Mouse (Mus musculus): Measurements from ENCODE around the gene Ly86. TPM values are rescaled to one million over a fixed set of nuclear protein-coding genes. Genes with fewer than 3 reads are reported as not detected.

Ly86 gene
- polyA plus RNA-seq, 1 experiment from 2014 or later, result 5.5 TPM

DNA sequence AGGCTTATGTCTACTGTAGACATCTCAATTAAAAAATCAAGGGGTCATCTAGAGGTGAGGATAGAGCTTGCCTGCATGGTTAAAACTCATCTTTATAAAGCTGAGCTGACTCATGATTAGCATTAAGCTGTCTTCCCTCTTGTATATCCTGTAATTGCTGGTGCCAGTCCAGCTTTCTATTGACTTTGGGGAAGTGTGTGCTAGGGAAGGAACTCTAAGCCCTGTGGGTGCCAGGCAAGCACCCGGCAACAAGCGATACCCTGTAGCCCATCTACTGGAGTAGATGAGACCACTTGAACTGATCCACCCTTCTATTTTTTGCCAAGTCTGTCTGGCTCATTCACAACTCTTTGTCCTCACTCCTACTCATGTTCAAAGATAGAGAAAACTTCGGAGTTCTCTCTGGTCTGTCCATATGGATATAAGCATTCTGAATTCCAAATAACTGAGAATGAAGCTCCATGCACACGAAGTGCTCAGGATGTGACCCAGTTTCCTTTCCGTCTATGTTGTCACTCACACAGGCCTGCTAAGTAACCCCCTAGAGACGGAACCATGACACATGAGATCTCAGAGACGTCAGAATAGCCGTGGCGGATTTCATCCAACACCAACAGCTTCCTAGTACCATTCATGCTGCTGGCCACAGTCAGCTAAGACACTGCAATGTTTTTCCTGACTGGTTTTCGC, 10.8 kb downstream of the Ly86 start:
- no peak overlapping the region for H3K9ac ChIP-seq (replicated peaks; ENCODE audit: low read length)
- no peak overlapping the region for H3K4me2 ChIP-seq (ENCODE audit: low read depth, low read length)
- H3K9me3 ChIP-seq (replicated peaks; ENCODE audit: control insufficient read depth, low read length), result no peaks in the 10 kb centered on the region
- no peaks in the 10 kb centered on the region for H3K36me3 ChIP-seq (replicated peaks; ENCODE audit: control insufficient read depth, insufficient read depth, low read depth, low read length)
- no peaks in the 10 kb centered on the region for H3K4me1 ChIP-seq (ENCODE audit: control insufficient read depth, insufficient read depth, low read length)
- no peak overlapping the region for H3K27ac ChIP-seq (replicated peaks; ENCODE audit: low read depth, low read length)
- H3K4me3 ChIP-seq (ENCODE audit: low read depth, low read length), result no peak overlapping the region
- WGBS, result 84% methylated on average over 10 of the region's 10 CpGs
- H3K27me3 ChIP-seq (ENCODE audit: control insufficient read depth, insufficient read depth, low read length), result no peaks in the 10 kb centered on the region
- no peak for DNase-seq (ENCODE audit: low spot score)
- no peak for ATAC-seq (replicated peaks; ENCODE audit: insufficient number of reproducible peaks, low FRiP score, low TSS enrichment, low read depth)

DNA sequence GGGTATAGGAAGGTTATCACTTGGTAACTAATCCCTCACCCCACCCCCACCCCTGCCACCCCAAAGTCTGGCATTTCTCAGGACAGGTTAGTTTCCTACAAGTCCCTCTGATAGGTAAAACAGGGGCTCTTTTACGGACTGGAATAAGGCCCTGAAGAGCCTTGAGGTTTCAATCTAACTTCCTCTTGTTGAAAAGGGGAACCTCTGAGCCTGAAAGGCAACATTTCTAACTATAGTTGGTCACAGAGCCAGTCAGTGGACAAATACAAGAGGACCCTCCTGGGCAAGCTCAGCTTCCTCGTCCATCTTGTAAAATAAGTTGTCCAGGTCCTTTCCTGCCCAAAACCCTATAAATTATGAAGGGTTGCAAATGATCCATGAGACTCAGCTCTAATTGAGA, 11.5 kb downstream of the Ly86 start:
- no peaks in the 10 kb centered on the region for H3K36me3 ChIP-seq (replicated peaks; ENCODE audit: control insufficient read depth, insufficient read depth, low read depth, low read length)
- no peaks in the 10 kb centered on the region for H3K4me1 ChIP-seq (ENCODE audit: control insufficient read depth, insufficient read depth, low read length)
- H3K4me3 ChIP-seq (ENCODE audit: low read depth, low read length), result no peak overlapping the region
- H3K27ac ChIP-seq (replicated peaks; ENCODE audit: low read depth, low read length), result no peak overlapping the region
- WGBS, result 82% methylated on average over 2 of the region's 2 CpGs
- no peak for ATAC-seq (replicated peaks; ENCODE audit: insufficient number of reproducible peaks, low FRiP score, low TSS enrichment, low read depth)
- DNase-seq (ENCODE audit: low spot score), result no peak
- no peak overlapping the region for H3K4me2 ChIP-seq (ENCODE audit: low read depth, low read length)
- no peak overlapping the region for H3K9ac ChIP-seq (replicated peaks; ENCODE audit: low read length)
- H3K27me3 ChIP-seq (ENCODE audit: control insufficient read depth, insufficient read depth, low read length), result no peaks in the 10 kb centered on the region
- H3K9me3 ChIP-seq (replicated peaks; ENCODE audit: control insufficient read depth, low read length), result no peaks in the 10 kb centered on the region

DNA sequence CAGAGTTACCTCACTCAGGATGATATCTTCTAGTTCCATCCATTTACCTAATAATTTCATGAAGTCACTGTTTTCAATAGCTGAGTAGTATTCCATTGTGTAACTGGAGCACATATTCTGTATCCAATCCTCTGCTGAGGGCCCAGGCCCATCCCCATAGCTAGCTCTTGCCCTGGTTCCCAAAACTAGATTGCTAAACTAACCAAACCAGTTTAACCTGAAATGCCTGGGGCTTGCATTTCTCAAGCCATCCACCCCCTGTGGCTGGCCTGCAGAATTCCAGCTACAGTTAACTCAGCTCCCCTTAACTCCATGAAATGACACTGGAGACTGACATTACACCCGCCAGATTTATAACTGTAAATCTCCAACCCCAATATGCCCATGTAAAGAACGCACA, 13.1 kb downstream of the Ly86 start:
- Histone ChIP-seq H3K4me1 (ENCODE audit: control insufficient read depth, insufficient read depth, low read length) (no peaks in the 10 kb centered on the region), H3K4me2 (ENCODE audit: low read depth, low read length) (no peak overlapping the region), H3K27me3 (ENCODE audit: control insufficient read depth, insufficient read depth, low read length) (no peaks in the 10 kb centered on the region), H3K27ac (replicated peaks; ENCODE audit: low read depth, low read length) (no peak overlapping the region), H3K9ac (replicated peaks; ENCODE audit: low read length) (no peak overlapping the region), H3K36me3 (replicated peaks; ENCODE audit: control insufficient read depth, insufficient read depth, low read depth, low read length) (no peaks in the 10 kb centered on the region), H3K9me3 (replicated peaks; ENCODE audit: control insufficient read depth, low read length) (no peaks in the 10 kb centered on the region), H3K4me3 (ENCODE audit: low read depth, low read length) (no peak overlapping the region)
- DNase-seq (ENCODE audit: low spot score) (peak; percentile 26), ATAC-seq (replicated peaks; ENCODE audit: insufficient number of reproducible peaks, low FRiP score, low TSS enrichment, low read depth) (no peak)
- 80% methylated on average over 2 of the region's 2 CpGs for WGBS

DNA sequence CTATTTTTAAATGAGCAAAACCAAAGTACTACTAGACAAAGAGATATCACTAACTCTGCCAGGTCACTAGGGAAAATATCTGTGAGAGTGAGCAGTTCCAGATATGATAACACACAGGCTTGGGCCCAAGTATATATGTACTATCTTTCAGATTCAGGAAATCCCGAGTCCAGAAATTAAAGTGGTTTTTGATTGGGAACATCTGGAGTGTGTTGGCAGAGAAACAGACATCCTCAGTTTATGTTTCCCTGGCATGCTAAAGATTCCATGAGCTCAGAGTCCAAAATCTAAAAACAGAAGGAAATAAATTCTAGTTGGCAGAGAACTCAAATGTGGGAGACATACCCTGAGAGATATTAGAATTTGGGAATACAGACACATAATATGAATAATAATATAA, 16.2 kb downstream of the Ly86 start:
- DNase-seq (ENCODE audit: low spot score) (no peak), ATAC-seq (replicated peaks; ENCODE audit: insufficient number of reproducible peaks, low FRiP score, low TSS enrichment, low read depth) (no peak)
- WGBS, result 66% methylated on average over 1 of the region's 1 CpGs
- no peaks in the 10 kb centered on the region for H3K4me1 ChIP-seq (ENCODE audit: control insufficient read depth, insufficient read depth, low read length)
- no peak overlapping the region for H3K27ac ChIP-seq (replicated peaks; ENCODE audit: low read depth, low read length)
- no peak overlapping the region for H3K4me2 ChIP-seq (ENCODE audit: low read depth, low read length)
- no peaks in the 10 kb centered on the region for H3K36me3 ChIP-seq (replicated peaks; ENCODE audit: control insufficient read depth, insufficient read depth, low read depth, low read length)
- H3K9me3 ChIP-seq (replicated peaks; ENCODE audit: control insufficient read depth, low read length), result no peaks in the 10 kb centered on the region
- H3K4me3 ChIP-seq (ENCODE audit: low read depth, low read length), result no peak overlapping the region
- H3K9ac ChIP-seq (replicated peaks; ENCODE audit: low read length), result no peak overlapping the region
- H3K27me3 ChIP-seq (ENCODE audit: control insufficient read depth, insufficient read depth, low read length), result no peaks in the 10 kb centered on the region

DNA sequence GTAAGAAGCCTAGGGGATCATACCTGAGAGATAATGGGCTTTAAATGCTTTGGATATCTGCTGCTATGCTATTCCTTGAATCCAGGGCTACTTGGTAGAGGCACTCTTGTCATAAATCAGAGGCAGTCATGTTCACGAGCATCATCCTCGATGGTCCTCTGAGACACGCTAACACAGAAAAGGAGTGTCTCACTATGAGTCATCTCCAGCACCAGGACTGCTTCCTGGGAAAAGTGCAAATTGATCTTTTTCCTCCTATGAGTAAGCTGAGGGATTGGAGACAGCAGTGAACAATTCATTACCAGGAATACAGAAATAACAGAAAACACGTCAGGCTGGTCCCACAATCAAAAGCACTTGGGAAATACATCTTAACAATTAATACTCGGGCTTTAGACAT, 19.3 kb downstream of the Ly86 start:
- Histone ChIP-seq H3K27me3 (ENCODE audit: control insufficient read depth, insufficient read depth, low read length) (no peaks in the 10 kb centered on the region), H3K27ac (replicated peaks; ENCODE audit: low read depth, low read length) (no peak overlapping the region), H3K4me3 (ENCODE audit: low read depth, low read length) (no peak overlapping the region), H3K9ac (replicated peaks; ENCODE audit: low read length) (no peak overlapping the region), H3K9me3 (replicated peaks; ENCODE audit: control insufficient read depth, low read length) (no peaks in the 10 kb centered on the region), H3K36me3 (replicated peaks; ENCODE audit: control insufficient read depth, insufficient read depth, low read depth, low read length) (no peaks in the 10 kb centered on the region), H3K4me1 (ENCODE audit: control insufficient read depth, insufficient read depth, low read length) (no peaks in the 10 kb centered on the region), H3K4me2 (ENCODE audit: low read depth, low read length) (no peak overlapping the region)
- 79% methylated on average over 5 of the region's 5 CpGs for WGBS
- ATAC-seq (replicated peaks; ENCODE audit: insufficient number of reproducible peaks, low FRiP score, low TSS enrichment, low read depth), result no peak
- DNase-seq (ENCODE audit: low spot score), result no peak

DNA sequence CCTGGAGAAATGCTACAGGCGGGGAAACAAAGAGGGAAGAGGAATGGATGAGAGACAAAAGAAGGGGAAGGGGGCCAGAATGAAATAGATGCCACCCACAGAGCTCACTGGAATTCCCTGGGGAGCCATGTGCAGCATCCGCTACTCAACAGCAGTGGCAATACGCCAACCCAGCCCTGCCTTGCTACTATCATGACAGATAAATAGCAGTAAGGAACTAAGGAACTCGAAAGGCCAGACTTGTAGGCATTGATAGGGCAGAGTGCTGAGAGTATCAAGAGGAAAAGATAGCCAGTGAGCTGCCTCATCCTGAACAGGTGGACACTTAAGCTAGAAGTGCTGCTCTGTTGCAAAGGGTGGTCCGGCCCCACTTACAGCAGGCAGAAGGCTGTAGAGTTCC, 31.4 kb downstream of the Ly86 start:
- ATAC-seq (replicated peaks; ENCODE audit: insufficient number of reproducible peaks, low FRiP score, low TSS enrichment, low read depth), result no peak
- Histone ChIP-seq H3K4me1 (ENCODE audit: control insufficient read depth, insufficient read depth, low read length) (no peaks in the 10 kb centered on the region), H3K27me3 (ENCODE audit: control insufficient read depth, insufficient read depth, low read length) (no peaks in the 10 kb centered on the region), H3K27ac (replicated peaks; ENCODE audit: low read depth, low read length) (no peak overlapping the region), H3K9me3 (replicated peaks; ENCODE audit: control insufficient read depth, low read length) (no peaks in the 10 kb centered on the region), H3K4me2 (ENCODE audit: low read depth, low read length) (no peak overlapping the region), H3K36me3 (replicated peaks; ENCODE audit: control insufficient read depth, insufficient read depth, low read depth, low read length) (no peaks in the 10 kb centered on the region), H3K4me3 (ENCODE audit: low read depth, low read length) (no peak overlapping the region), H3K9ac (replicated peaks; ENCODE audit: low read length) (no peak overlapping the region)
- DNase-seq (ENCODE audit: low spot score), result no peak
- 82% methylated on average over 5 of the region's 5 CpGs for WGBS

DNA sequence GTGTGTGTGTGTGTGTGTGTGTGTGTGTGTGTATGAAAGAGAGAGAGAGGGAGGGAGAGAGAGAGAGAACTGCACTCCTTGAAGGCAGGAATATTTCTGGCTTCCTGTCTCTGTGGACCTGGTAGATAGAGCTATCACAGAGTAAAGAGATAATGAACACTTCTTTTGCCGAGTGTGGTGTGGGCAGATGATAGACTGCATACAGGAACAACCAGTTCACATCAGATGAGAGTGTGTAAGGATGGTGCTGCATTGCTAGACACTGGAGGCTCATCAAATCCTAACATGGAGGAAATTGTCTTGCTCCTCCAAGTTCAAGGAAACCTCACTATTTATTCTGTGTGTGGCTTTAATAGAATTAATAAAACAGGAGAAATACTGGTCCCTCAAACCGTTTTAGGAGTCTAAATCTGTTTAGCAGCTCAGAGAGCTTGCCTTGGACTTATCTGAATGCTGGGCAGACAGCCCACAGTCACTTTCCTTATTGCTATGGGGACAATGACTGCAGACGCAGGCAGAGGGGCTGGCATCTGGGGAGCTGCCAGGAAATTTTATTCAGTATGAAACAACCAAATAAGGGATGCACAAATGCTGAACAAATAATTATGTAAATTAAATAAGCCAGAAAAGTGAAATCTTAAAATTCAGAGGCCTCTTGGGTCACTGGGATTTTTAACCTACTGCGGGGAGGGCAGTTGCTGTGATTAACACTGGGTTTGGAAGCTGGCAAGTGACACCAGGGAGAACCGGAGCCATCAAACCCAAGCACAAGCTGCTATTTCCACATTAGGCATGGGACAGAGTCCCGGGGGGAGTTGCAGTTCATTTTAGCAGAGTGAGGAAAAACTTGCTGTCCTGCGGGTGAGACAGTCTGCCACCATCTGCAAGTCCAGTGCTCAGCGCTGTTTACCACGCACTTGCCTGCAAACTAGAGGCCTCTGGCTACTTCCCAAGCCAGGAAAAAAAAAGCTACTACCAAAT, 43.5 kb downstream of the Ly86 start:
- Histone ChIP-seq H3K9me3 (replicated peaks; ENCODE audit: control insufficient read depth, low read length) (no peaks in the 10 kb centered on the region), H3K27ac (replicated peaks; ENCODE audit: low read depth, low read length) (no peak overlapping the region), H3K4me3 (ENCODE audit: low read depth, low read length) (no peak overlapping the region), H3K4me2 (ENCODE audit: low read depth, low read length) (no peak overlapping the region), H3K4me1 (ENCODE audit: control insufficient read depth, insufficient read depth, low read length) (no peaks in the 10 kb centered on the region), H3K9ac (replicated peaks; ENCODE audit: low read length) (no peak overlapping the region), H3K27me3 (ENCODE audit: control insufficient read depth, insufficient read depth, low read length) (no peaks in the 10 kb centered on the region), H3K36me3 (replicated peaks; ENCODE audit: control insufficient read depth, insufficient read depth, low read depth, low read length) (no peaks in the 10 kb centered on the region)
- ATAC-seq (replicated peaks; ENCODE audit: insufficient number of reproducible peaks, low FRiP score, low TSS enrichment, low read depth) (no peak), DNase-seq (ENCODE audit: low spot score) (no peak)
- WGBS, result 72% methylated on average over 9 of the region's 9 CpGs

DNA sequence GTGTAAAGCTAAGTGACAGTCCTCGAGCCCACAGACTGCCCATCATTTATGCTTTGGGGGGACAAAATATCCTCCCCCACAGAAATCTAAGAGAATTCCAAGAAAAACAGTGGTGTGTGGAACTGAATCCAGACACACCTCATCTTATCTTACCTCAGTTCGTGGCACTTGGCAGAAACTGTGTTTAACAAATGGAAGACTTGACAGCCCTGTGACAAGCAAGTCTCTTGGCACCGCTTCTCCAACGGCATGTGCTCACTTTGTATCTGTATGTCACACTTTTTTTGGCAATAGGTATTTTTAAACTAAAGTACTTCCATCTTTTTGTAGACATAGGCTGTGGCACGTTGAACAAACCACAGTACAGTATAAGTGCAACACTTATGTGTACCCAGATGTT, 44.3 kb downstream of the Ly86 start:
- no peak overlapping the region for H3K9ac ChIP-seq (replicated peaks; ENCODE audit: low read length)
- no peaks in the 10 kb centered on the region for H3K9me3 ChIP-seq (replicated peaks; ENCODE audit: control insufficient read depth, low read length)
- no peak overlapping the region for H3K4me2 ChIP-seq (ENCODE audit: low read depth, low read length)
- no peak overlapping the region for H3K27ac ChIP-seq (replicated peaks; ENCODE audit: low read depth, low read length)
- no peak overlapping the region for H3K4me3 ChIP-seq (ENCODE audit: low read depth, low read length)
- H3K4me1 ChIP-seq (ENCODE audit: control insufficient read depth, insufficient read depth, low read length), result no peaks in the 10 kb centered on the region
- ATAC-seq (replicated peaks; ENCODE audit: insufficient number of reproducible peaks, low FRiP score, low TSS enrichment, low read depth) (no peak), DNase-seq (ENCODE audit: low spot score) (no peak)
- H3K27me3 ChIP-seq (ENCODE audit: control insufficient read depth, insufficient read depth, low read length), result no peaks in the 10 kb centered on the region
- 81% methylated on average over 5 of the region's 5 CpGs for WGBS
- no peaks in the 10 kb centered on the region for H3K36me3 ChIP-seq (replicated peaks; ENCODE audit: control insufficient read depth, insufficient read depth, low read depth, low read length)

All from embryonic facial prominence, embryonic 11.5 days (tissue).